Mouse (Mus musculus): Measurements from ENCODE around the gene Fmn2.

- TF ChIP-seq CTCF (IDR thresholded peaks at IDR 0.05; ENCODE audit: control insufficient read depth, insufficient read depth, low read length) (no peak), POLR2A (IDR thresholded peaks at IDR 0.05; ENCODE audit: borderline replicate concordance, control insufficient read depth, low read depth, low read length) (no peak)
These were observed 147.8 kb downstream of the Fmn2 start for GRCm38 (mm10) chr1:174649421-174649826.

All from bone marrow, adult 2 months (tissue).